Mouse (Mus musculus): ENCODE data around the gene Olfr700. TPM values are rescaled to one million over a fixed set of nuclear protein-coding genes. Genes with fewer than 3 reads are reported as not detected.
"Not testable (repeated sequence)": the region's sequence is repeated elsewhere in the genome, so short reads cannot be mapped to it uniquely, and the experiment has no call there.

Gene Olfr700
- not detected in 2 replicates for polyA plus RNA-seq (2015; fragmentation: Nextera tagmentation; extraction: Ambion mirVana)

GRCm38 (mm10) chr7:106808734-106809133, at the start of gene Olfr700:
Olfr700 (minus strand) TSS chr7:106808834.
- Histone ChIP-seq H3K4me1 (ENCODE audit: control insufficient read depth, insufficient read depth, low read length) (no peaks in the 10 kb centered on the region), H3K9ac (ENCODE audit: low read length) (no peak within 1 kb of the TSS), H3K4me2 (ENCODE audit: low read depth, low read length) (no peak within 1 kb of the TSS), H3K36me3 (ENCODE audit: control insufficient read depth, insufficient read depth) (no peaks in the 10 kb centered on the region), H3K27me3 (ENCODE audit: control insufficient read depth, insufficient read depth, low read length) (no peaks in the 10 kb centered on the region), H3K4me3 (ENCODE audit: low read length) (no peak within 1 kb of the TSS), H3K27ac (ENCODE audit: low read length) (no peak within 1 kb of the TSS), H3K9me3 (replicated peaks; ENCODE audit: control insufficient read depth, low read length) (no peaks in the 10 kb centered on the region)
- 72% methylated on average over 1 of the region's 1 CpGs for WGBS
- no peak for ATAC-seq (replicated peaks; ENCODE audit: extremely low read depth, insufficient read depth, low FRiP score)

DNA sequence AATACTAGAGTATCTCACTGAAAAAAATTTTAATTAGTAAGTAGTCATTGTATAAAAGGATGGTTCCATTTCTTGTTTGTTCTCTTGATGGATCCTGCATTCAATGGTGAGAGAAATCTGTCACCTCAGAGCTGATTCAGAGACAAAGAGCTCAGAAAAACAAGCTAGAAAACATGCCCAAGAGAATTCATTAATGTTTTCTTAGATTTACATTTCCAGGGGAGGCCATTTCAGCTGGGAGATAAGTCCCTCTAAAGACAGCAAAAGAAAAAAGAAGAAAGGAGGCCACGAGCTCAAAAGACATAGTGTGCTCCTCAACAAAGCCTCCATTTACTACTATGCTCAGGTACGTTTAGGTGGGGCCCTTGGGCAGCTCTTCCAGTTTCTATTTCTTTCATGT, 34.4 kb upstream of the Olfr700 start, which contains the start of gene Olfr703:
Gene Olfr703, plus strand, starts transcription at position 301 of the 400 bp plus-strand sequence.
- no peaks in the 10 kb centered on the region for H3K27me3 ChIP-seq (ENCODE audit: control insufficient read depth, insufficient read depth, low read length)
- no peaks in the 10 kb centered on the region for H3K9me3 ChIP-seq (replicated peaks; ENCODE audit: control insufficient read depth, low read length)
- H3K9ac ChIP-seq (ENCODE audit: low read length): no peak within 1 kb of the TSS
- no peak within 1 kb of the TSS for H3K27ac ChIP-seq (ENCODE audit: low read length)
- 61% methylated on average over 2 of the region's 2 CpGs for WGBS
- no peak within 1 kb of the TSS for H3K4me3 ChIP-seq (ENCODE audit: low read length)
- no peaks in the 10 kb centered on the region for H3K36me3 ChIP-seq (ENCODE audit: control insufficient read depth, insufficient read depth)
- no peak within 1 kb of the TSS for H3K4me2 ChIP-seq (ENCODE audit: low read depth, low read length)
- no peaks in the 10 kb centered on the region for H3K4me1 ChIP-seq (ENCODE audit: control insufficient read depth, insufficient read depth, low read length)
- ATAC-seq (replicated peaks; ENCODE audit: extremely low read depth, insufficient read depth, low FRiP score): no peak

- Histone ChIP-seq H3K4me2 (ENCODE audit: low read depth, low read length) (no peak within 1 kb of the TSS), H3K36me3 (ENCODE audit: control insufficient read depth, insufficient read depth) (no peaks in the 10 kb centered on the region), H3K9me3 (replicated peaks; ENCODE audit: control insufficient read depth, low read length) (no peaks in the 10 kb centered on the region), H3K9ac (ENCODE audit: low read length) (no peak within 1 kb of the TSS), H3K4me3 (ENCODE audit: low read length) (no peak within 1 kb of the TSS), H3K4me1 (ENCODE audit: control insufficient read depth, insufficient read depth, low read length) (no peaks in the 10 kb centered on the region), H3K27me3 (ENCODE audit: control insufficient read depth, insufficient read depth, low read length) (no peaks in the 10 kb centered on the region), H3K27ac (ENCODE audit: low read length) (no peak within 1 kb of the TSS)
- ATAC-seq (replicated peaks; ENCODE audit: extremely low read depth, insufficient read depth, low FRiP score): no peak
Observed at GRCm38 (mm10) chr7:106833793-106834192, 25.2 kb upstream of the Olfr700 start, which contains the start of gene Olfr702. Olfr702 (minus strand) TSS chr7:106833893.

- Histone ChIP-seq H3K4me2 (ENCODE audit: low read depth, low read length) (no peak overlapping the region), H3K9ac (ENCODE audit: low read length) (no peak overlapping the region), H3K27ac (ENCODE audit: low read length) (no peak overlapping the region), H3K4me1 (ENCODE audit: control insufficient read depth, insufficient read depth, low read length) (no peaks in the 10 kb centered on the region), H3K36me3 (ENCODE audit: control insufficient read depth, insufficient read depth) (no peaks in the 10 kb centered on the region), H3K4me3 (ENCODE audit: low read length) (no peak overlapping the region), H3K9me3 (replicated peaks; ENCODE audit: control insufficient read depth, low read length) (no peaks in the 10 kb centered on the region), H3K27me3 (ENCODE audit: control insufficient read depth, insufficient read depth, low read length) (no peaks in the 10 kb centered on the region)
- no peak for ATAC-seq (replicated peaks; ENCODE audit: extremely low read depth, insufficient read depth, low FRiP score)
Observed at GRCm38 (mm10) chr7:106818414-106818813, 9.8 kb upstream of the Olfr700 start.

DNA sequence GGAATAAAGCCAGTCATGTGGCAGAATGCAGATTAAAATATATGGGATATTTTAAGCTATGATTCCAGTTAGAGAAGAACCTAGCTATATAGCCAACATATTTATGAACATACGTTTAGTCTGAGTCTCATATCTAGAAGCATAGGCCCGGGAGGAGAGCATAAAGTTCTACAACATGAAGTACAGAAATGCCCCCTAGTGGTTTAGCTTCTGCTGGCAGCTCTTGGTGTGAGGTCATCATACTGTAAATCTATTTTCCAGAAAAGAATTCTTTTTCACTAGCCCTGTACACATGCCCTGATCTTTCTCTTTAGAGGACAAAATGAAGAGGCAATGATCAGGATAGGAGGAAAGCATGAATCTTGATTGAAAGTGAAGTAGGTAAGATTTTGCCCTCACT, 7.1 kb upstream of the Olfr700 start:
- WGBS: 30% methylated on average over 2 of the region's 2 CpGs
- no peak overlapping the region for H3K4me2 ChIP-seq (ENCODE audit: low read depth, low read length)
- no peaks in the 10 kb centered on the region for H3K4me1 ChIP-seq (ENCODE audit: control insufficient read depth, insufficient read depth, low read length)

DNA sequence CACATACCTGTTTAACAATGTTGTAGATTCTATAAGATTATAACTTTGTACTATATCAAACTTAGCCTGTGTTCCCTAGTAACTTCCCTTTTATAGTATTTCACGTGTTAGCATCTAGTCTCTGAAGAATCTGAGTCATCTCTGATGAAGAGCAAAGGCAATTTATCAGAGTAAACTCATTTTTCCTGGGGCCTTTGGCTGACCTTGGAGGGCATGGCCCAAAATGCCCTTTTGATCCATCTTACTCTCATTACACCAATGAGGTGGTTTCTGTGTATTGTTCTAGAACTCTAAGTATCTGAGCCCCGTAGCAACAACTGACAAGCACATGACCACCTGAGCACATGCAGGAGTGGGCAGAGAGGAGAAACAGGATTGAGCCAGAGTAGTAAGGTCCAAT, 5.2 kb upstream of the Olfr700 start, which contains the start of gene Olfr701:
Gene Olfr701, plus strand, starts transcription at position 301 of the 400 bp plus-strand sequence.
- Histone ChIP-seq H3K27ac (ENCODE audit: low read length) (no peak within 1 kb of the TSS), H3K36me3 (ENCODE audit: control insufficient read depth, insufficient read depth) (no peaks in the 10 kb centered on the region), H3K27me3 (ENCODE audit: control insufficient read depth, insufficient read depth, low read length) (no peaks in the 10 kb centered on the region), H3K9ac (ENCODE audit: low read length) (no peak within 1 kb of the TSS), H3K9me3 (replicated peaks; ENCODE audit: control insufficient read depth, low read length) (no peaks in the 10 kb centered on the region), H3K4me1 (ENCODE audit: control insufficient read depth, insufficient read depth, low read length) (no peaks in the 10 kb centered on the region), H3K4me2 (ENCODE audit: low read depth, low read length) (no peak within 1 kb of the TSS), H3K4me3 (ENCODE audit: low read length) (no peak within 1 kb of the TSS)
- no peak for ATAC-seq (replicated peaks; ENCODE audit: extremely low read depth, insufficient read depth, low FRiP score)
- WGBS: 61% methylated on average over 2 of the region's 2 CpGs

More for the DNA sequence above, 7.1 kb upstream of the Olfr700 start:
- H3K9ac ChIP-seq (ENCODE audit: low read length): no peak overlapping the region
- ATAC-seq (replicated peaks; ENCODE audit: extremely low read depth, insufficient read depth, low FRiP score): no peak
- H3K4me3 ChIP-seq (ENCODE audit: low read length): no peak overlapping the region
- H3K9me3 ChIP-seq (replicated peaks; ENCODE audit: control insufficient read depth, low read length): no peaks in the 10 kb centered on the region
- no peaks in the 10 kb centered on the region for H3K27me3 ChIP-seq (ENCODE audit: control insufficient read depth, insufficient read depth, low read length)
- no peak overlapping the region for H3K27ac ChIP-seq (ENCODE audit: low read length)
- H3K36me3 ChIP-seq (ENCODE audit: control insufficient read depth, insufficient read depth): no peaks in the 10 kb centered on the region

DNA sequence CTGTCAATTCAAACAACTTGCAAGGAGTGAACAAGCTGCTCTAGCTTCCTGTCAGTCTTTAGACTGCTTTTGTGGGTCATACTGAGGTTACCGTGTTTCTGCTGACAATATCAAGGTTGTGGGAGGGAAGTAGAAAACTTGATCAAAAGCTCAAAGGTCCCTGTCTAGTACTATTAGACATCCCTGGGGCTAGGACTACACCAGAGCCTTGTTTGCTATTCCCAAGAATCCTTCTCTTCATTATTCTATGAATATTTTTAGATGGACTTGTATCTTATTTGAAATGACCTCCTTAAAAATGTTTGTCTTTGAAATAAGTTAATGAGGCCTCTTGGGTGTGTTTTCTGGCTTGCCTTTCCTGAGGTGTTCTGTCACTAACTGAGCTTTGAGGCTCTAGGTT, 15.5 kb downstream of the Olfr700 start, which contains the start of gene Olfr699:
Gene Olfr699, minus strand, starts transcription at position 101 of the 400 bp plus-strand sequence.
- H3K4me2 ChIP-seq (ENCODE audit: low read depth, low read length): no peak within 1 kb of the TSS
- 63% methylated on average over 1 of the region's 1 CpGs for WGBS

DNA sequence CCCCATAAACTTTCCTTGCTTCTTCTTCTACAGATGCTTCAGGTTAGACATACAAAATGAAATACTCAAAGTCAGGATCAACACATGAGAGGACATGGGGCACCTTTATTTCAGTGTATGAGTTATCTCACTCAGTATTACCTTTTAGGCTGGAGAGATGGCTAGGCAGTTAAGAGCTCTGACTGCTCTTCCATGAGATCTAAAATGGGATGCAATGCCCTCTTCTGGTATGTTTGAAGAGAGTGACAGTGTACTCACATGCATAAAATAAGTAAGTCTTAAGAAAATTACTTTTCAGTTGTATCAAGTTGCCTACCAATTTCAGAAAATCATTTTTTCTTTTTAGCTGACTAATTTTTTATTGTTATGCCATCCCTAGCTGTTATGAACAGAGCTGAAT, 20.3 kb downstream of the Olfr700 start:
- no peaks in the 10 kb centered on the region for H3K36me3 ChIP-seq (ENCODE audit: control insufficient read depth, insufficient read depth)
- no peak overlapping the region for H3K4me2 ChIP-seq (ENCODE audit: low read depth, low read length)
- no peak overlapping the region for H3K4me3 ChIP-seq (ENCODE audit: low read length)
- H3K9me3 ChIP-seq (replicated peaks; ENCODE audit: control insufficient read depth, low read length): no peaks in the 10 kb centered on the region
- no peak for ATAC-seq (replicated peaks; ENCODE audit: extremely low read depth, insufficient read depth, low FRiP score)
- H3K4me1 ChIP-seq (ENCODE audit: control insufficient read depth, insufficient read depth, low read length): no peaks in the 10 kb centered on the region
- H3K27me3 ChIP-seq (ENCODE audit: control insufficient read depth, insufficient read depth, low read length): no peaks in the 10 kb centered on the region
- H3K27ac ChIP-seq (ENCODE audit: low read length): no peak overlapping the region
- H3K9ac ChIP-seq (ENCODE audit: low read length): no peak overlapping the region

More for the DNA sequence above, 15.5 kb downstream of the Olfr700 start, which contains the start of gene Olfr699:
- Histone ChIP-seq H3K36me3 (ENCODE audit: control insufficient read depth, insufficient read depth) (no peaks in the 10 kb centered on the region), H3K27me3 (ENCODE audit: control insufficient read depth, insufficient read depth, low read length) (no peaks in the 10 kb centered on the region), H3K9ac (ENCODE audit: low read length) (no peak within 1 kb of the TSS), H3K4me3 (ENCODE audit: low read length) (no peak within 1 kb of the TSS), H3K9me3 (replicated peaks; ENCODE audit: control insufficient read depth, low read length) (peaks cover 4% of the 10 kb centered on the region; the same call in 1 of the 2 replicates), H3K4me1 (ENCODE audit: control insufficient read depth, insufficient read depth, low read length) (no peaks in the 10 kb centered on the region), H3K27ac (ENCODE audit: low read length) (no peak within 1 kb of the TSS)
- ATAC-seq (replicated peaks; ENCODE audit: extremely low read depth, insufficient read depth, low FRiP score): no peak

GRCm38 (mm10) chr7:106761008-106761407, 47.6 kb downstream of the Olfr700 start:
- 86% methylated on average over 2 of the region's 2 CpGs for WGBS
- H3K4me1 ChIP-seq (ENCODE audit: control insufficient read depth, insufficient read depth, low read length); H3K4me2 ChIP-seq (ENCODE audit: low read depth, low read length); H3K4me3 ChIP-seq (ENCODE audit: low read length); H3K36me3 ChIP-seq (ENCODE audit: control insufficient read depth, insufficient read depth); ATAC-seq (replicated peaks; ENCODE audit: extremely low read depth, insufficient read depth, low FRiP score); H3K27me3 ChIP-seq (ENCODE audit: control insufficient read depth, insufficient read depth, low read length); H3K9ac ChIP-seq (ENCODE audit: low read length); H3K9me3 ChIP-seq (replicated peaks; ENCODE audit: control insufficient read depth, low read length); H3K27ac ChIP-seq (ENCODE audit: low read length): not testable (repeated sequence)

Data from heart, embryonic 16.5 days (tissue).